Mouse (Mus musculus) activated CD4-positive, CD25-positive, alpha-beta regulatory T cell, adult 4 months (primary cell): Measurements from ENCODE around the gene Pcyt2. TPM values are rescaled to one million over a fixed set of nuclear protein-coding genes. Genes with fewer than 3 reads are reported as not detected.

ENCODE experiments used
- ATAC-seq: one replicate; pipeline ENCODE4 v1.8.0; 2017
- polyA plus RNA-seq, 2 experiments: library from polyadenylated mRNA; unstranded; fragments of 100-300 nt; shearing (Covaris generic); gene quantifications; one replicate each; pipeline ENCODE4 v1.2.1; 2017

The Pcyt2 gene
- polyA plus RNA-seq, 2 experiments from 2014 or later: 84.5 to 112 TPM

DNA sequence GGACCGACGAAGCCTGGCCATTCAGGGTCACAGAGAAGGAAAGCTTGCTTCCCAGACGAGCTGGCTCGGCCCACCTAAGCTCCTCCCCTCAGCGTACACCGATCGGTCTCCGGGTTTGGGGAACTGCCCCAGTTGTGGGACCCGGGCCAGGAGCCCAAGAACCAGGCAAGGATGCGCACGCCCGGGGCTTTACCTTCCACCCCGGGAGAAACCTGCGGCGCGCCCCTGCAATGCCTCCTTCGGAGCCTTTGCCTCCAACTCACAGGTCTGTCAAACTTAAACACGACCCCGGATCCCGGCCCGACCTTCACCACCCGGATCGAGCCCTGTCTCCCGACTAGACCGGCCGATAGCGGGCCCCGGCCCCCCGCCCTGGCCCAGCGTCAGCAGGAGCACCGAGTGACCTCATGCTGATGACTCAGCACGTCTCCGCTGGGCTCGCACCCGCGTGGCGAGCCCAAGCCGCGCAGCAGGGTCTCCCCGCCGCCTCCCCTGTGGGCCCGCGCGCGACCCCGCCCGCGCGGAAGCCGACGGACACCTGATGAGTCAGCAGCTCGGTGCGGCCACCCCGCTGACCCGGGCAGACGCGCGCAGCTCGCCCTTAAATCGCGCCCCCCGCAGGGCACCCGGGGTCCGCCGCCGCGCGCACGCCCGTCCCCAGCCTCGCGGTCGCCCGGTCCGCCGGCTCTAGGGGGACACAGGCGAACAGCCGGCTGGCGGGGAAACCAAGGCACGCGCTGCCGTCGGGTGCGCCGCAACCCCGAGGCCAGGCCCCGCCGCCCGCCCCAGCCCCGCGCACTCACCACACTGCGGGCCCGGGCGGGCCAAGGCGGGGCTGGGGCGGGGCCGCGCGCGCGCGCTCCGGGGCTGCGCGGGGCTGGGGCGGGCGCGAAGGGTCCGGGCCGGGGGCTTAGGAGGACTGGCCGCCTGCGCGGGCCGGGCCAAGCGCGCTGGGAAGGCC lies 15.1 kb upstream of the Pcyt2 start:
- ATAC-seq: peak; percentile 2

DNA sequence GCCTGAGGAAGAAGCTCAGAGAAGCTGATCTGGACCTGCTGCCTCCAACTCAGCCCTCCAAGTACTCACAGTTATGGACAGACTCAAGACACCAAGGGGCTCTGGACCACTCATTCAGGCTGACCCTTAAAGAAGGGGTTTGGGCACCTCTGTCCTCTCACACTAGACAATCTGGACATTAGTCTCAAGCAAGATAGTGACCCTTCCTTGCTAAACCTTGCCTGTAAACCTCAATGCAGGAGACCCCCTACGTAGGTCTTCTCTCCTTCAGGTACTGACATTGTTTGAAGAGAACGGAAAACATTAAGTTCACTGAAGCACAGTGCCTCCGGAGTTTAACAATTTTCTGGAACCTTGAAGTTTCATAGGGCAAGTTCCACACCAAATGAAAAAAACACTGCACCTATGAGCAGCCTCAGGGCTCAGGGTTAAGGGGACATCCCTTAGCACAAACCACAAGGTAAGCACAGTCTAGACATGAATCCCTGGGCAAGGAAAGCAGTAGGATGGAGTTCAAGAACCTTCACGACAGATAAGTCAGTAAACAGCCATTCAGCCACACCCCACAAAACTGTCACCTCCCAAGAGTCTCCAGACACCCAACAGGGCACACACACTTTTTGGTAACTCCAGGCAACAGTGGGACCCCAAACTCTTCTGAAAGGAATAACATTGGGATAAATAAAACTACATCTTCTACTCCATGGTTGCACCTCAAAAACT lies 14.2 kb upstream of the Pcyt2 start:
- no peak for ATAC-seq

DNA sequence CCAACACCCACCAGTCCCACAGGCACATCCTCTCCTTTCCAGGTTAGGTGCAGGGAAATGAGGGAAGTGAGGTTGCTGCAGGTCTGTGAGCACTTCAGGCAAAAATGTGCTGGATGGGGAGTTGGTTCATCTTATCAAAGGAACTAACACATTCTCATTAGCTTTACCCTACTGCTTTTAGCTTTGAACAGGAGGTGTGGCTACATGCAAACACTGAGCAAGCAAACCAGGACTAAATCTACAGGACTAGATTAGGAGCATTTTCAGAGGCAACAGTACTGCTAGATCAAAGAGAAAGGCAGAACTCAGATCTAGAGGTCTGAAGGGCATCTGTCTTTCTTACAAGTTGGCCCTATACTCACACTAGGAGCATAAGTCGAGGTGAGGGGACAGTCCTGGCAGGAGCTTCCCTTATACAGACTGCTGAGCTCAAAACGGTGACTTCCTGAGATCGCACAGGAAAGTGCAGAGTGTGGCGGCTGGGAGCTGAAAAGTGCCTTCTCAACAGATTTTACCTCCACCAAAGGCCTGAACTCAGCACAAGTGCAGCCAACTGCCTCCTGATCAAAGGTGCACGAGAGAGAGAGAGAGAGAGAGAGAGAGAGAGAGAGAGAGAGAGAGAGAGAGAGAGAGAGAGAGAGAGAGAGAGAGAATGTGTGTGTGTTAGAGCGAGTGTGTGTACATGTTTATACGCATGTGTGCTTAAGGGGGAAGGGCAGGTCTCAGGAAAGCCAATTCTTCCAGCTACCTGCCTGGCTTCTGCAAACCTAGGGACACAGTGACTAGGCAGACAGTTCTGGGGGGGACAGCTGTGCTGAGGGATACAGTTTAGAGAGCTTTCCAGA lies 13.4 kb upstream of the Pcyt2 start:
- peak; percentile 29 for ATAC-seq

DNA sequence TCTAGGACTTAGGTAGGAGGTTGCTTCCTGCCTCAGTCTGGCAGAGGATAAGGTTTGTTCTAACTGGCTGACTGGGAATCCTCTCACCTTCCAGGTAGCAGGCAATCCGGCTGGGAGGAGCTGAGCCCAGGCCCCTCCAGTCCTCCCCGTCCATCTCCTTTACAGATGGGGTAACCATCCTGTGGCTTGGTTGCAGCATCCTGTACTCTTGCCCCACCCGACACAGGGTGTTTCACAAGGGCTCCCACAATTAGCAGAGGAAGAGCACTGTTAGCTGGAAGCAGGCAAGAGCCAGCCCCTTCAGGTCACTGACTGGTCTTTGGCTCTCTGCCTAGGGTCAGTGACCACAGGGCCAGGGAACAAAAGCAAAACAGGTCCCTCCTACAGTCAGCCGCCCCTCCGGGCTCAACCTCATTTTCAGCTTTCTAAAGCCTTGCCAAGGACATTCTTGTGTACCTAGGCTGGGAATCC lies 12.7 kb upstream of the Pcyt2 start:
- ATAC-seq: no peak

DNA sequence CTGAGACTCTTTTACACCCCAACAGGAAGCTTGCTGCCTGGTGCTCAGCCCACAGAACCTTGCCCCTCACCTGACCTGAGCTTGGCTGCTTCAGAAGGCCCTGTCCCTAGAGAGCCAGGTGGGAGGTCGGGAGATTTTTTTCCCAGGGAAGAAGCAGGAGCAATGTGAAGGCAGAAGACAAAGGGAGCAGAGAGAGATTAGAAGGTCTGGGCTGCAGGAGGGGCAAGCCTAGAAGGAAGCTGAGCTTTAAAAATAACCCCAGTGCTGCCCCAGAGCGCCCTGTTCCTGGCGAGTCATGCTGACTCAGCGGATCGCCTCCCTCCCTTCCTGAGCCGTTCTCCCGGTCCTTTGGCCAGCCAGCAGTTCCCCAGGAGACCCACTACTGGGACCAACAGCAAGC lies 12.2 kb upstream of the Pcyt2 start:
- no peak for ATAC-seq

DNA sequence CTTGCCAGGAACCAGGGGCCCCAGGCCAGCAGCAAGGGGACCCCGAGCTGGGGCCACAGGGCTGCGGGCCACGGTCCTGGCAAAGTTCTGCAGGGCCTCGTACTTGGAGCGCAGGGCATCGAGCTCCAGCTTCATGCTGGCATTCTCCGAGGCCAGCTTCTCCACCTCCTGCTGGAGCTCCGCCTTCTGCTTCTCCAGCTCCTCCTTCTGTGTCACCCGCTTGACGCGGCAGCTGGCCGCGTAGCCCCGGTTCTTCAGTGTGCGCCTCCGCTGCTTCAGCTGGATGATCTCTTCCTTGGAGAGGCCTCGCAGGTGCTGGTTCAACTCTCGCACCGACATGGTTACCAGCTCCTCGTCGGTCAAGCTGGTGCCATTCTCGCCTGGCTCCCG lies 11.6 kb upstream of the Pcyt2 start:
- peak; percentile 27 for ATAC-seq

DNA sequence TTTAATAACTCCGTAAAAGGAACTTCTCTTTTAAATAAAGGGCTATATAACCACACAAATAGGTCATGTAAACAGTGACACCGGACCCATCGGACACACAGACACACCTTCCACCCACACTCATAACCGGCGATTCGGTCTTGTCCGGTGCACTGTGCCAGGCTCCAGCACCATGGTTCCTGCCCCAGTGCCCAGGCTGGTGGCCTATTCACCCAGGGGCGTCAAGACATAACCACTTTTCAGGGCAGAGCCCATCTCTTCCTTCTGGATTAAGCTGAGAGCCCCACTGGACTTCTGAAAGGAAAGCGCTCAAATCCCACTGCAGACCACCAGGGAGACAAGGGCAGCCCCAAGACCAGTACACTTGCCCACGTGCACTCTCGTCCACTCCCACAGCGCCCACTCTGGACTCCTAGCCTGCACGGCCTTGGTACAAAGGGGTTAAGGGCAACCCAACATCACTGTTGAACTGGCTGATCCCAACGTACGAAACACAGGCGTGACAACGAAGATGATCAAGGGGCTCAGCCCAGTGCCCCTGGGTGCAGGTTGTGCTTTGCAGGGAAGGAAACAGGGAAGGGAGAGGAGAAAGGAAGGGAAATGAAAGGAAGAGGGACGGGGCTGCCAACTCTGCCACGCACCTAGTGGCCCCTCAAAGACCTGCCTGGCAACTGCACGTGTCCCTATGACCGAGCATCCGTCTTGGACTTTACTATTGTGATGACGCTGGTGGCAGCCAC lies 11.0 kb upstream of the Pcyt2 start:
- no peak for ATAC-seq

DNA sequence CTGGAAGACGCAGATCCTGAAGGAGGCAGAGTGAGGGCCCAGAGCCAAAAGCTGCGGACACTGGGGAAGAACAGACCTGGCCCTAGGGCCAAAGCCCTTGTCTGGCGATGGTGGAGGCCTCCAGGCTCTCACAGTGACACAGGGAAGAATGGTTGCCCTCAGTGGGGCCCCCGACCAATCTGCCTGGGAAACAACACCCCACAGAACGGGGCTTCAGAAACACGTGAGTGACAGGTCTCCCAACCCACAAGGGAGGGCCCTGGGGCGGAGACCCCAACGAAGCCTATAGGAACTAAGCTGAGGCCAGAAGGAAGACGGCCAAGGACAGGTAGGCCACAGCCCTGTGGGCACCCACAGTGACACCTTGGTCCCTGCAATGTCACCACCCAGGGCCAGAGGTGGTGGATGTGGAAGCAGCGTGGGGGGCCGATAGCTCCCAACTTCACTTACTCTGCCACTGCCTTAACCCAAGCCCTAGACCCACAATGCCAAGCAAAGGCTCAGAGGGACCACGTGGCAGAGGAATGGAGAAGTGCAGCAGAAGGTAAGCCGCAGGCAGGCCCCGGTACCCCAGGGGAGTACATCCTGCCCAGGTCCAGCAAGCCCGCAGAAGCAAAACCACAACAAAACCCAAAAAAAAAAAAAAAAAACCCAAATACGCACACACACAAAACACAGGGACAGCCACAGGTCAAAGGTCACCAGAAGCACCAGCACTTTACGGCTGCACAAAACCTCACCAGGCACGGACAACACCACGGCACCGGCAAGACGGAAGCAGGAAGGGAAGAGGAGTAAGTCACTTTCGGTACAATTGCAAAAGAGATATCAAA lies 9.9 kb upstream of the Pcyt2 start:
- ATAC-seq: peak; percentile 41

DNA sequence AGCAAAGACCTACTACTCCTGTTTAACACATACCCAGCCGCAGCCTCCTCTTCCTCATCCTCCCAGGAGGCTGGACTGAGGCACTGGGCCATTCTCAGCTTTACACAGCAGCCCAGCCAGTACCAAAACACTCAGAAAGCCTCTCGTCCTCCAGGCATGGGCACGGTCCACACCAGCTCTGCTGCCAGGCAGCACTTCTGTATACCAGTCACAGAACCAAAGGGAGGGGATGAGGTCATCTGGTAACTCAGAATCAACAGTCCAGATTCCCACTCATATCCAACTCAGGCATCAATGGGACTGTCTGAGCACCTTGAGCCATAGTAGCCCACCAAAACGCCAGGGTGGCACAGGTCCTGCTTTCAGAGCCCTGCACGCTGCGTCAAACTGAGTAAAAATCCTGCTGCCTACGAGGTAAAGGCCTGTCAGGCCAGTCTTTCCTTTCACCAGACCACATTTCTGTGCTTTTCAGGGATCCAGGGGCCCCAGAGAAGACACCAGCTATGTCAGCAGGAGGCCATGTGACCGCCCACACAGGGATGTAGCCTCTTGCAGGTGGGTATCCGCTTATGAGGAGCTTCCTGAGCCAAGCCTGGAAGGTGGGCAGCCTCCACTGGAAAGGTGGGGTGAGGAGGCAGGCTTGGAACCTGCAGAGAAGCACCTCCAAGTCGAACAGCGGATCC lies 9.2 kb upstream of the Pcyt2 start:
- ATAC-seq: no peak

DNA sequence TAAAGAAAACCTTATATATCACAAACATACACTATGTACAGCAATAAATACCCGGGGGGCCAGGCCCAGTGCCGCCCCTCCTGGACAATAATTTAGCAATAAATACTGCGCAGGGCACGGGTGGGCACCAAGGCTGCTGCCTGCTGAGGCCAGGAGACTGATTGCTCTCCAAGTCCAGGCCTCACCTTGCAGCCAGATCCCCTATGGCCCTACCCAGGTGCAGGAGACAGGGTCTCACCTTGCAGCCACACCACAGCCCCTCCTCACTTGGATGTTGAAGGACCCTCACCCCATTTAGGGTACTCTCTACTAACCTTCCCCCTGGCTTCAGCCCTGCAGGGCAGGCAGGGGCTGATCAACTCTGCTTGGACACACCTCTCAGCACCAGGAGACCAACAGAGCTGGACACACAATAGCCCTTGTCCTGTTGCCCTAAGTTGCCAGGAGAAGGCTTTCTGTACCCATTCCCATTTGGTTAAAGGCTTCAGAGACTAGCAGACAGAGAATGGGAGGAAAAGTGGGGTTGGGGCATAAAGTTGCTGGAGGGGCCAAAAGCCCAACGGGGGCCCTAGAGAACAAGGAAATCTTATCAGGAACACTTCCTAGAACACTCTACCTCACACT lies 7.5 kb upstream of the Pcyt2 start, which contains the start of gene Sirt7:
TSS of gene Sirt7 (minus strand) at position 89 of the 624 bp plus-strand sequence.
- no peak for ATAC-seq

DNA sequence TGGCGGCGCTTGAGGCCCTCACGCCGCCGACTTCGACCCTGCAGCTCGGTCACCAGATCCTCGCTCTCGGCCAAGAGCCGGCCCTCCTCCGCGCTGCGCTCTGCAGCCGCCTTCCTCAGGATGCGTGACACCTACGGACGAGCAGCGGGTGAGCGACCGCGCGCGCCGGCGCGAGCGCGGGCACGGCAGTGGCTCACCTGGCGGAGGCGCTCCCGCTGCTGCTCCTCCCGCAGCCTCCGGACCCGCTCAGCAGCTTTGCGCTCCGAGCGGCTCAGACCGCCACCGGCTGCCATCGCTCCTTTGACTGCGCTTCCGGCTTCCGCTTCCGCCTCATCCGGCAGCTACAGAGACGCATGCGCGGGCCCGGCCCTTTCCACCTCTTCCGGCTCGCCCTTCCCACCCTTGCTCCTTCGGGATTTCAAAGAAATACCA lies 7.0 kb upstream of the Pcyt2 start:
- peak; percentile 49 for ATAC-seq

DNA sequence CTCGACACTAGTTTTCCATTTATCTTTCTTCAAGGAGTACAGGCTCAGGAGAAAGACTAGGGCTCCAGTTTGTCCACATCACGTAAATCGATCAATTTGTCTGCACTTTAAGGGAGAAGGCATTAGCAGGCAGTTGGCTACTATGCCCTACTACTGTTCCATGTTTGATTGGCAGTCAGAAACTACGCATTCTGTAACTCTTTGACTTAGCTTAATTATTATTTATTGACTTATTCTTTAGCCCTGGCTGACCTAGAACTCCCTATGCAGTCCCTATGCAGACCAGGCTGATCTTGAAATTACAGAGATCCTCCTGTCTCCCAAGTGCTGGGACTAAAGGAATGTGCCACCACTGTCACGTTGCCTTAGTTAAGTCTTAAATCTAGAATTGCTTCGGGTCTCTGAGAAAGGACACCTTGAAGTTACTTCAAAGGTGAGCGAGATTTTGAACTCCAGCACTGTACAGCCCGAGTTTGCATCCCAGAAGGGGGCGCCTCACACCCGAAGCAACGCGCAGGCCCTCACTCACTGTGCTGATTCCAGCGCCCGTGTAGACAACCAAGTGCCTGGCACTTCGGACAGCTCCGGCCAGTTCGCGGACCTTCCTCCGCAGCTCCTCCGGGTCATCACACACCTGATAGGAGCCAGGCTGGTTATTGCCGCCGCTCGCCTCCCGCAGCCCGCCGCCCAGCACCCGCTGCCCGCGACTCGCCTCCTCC lies 6.4 kb upstream of the Pcyt2 start:
- ATAC-seq: peak; percentile 44

DNA sequence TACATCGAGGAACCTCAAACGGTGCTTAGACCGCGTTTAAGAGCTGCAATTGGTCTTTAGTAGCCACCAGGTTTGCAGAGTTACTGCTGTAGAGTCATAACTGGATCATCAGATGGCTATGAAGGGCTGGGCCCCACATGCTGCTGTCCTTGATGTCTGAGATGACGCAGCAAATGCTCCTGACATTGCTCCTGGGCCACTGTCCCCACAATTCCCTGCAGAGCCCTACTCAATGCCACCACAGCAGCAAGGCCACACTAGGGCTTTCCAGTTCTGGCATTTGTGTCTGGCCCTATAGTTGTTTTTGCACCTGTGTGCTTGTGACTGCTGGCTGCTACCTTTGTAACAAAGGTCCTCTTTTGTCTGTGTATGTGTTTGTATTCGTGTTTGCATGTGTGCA lies 5.1 kb upstream of the Pcyt2 start:
- ATAC-seq: no peak

DNA sequence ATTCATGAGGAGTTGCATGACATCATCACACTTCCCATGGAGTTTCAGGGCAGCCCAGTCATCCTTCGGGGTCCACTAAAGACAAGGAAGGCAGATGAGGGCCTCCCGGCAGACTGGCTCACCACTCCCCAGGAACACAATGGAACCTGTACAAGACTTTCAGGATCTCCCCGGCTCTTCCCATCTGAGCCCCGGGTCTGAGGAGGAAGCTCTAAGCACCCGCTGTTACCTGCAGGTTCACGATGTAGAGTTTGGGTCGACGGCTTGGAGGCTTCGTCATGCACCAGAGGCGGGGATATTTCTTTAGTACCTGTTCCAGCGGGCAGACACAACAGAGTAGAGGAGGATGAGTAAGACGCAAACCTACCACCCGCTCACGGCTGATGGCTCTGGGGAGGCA lies 2.5 kb upstream of the Pcyt2 start:
- no peak for ATAC-seq

DNA sequence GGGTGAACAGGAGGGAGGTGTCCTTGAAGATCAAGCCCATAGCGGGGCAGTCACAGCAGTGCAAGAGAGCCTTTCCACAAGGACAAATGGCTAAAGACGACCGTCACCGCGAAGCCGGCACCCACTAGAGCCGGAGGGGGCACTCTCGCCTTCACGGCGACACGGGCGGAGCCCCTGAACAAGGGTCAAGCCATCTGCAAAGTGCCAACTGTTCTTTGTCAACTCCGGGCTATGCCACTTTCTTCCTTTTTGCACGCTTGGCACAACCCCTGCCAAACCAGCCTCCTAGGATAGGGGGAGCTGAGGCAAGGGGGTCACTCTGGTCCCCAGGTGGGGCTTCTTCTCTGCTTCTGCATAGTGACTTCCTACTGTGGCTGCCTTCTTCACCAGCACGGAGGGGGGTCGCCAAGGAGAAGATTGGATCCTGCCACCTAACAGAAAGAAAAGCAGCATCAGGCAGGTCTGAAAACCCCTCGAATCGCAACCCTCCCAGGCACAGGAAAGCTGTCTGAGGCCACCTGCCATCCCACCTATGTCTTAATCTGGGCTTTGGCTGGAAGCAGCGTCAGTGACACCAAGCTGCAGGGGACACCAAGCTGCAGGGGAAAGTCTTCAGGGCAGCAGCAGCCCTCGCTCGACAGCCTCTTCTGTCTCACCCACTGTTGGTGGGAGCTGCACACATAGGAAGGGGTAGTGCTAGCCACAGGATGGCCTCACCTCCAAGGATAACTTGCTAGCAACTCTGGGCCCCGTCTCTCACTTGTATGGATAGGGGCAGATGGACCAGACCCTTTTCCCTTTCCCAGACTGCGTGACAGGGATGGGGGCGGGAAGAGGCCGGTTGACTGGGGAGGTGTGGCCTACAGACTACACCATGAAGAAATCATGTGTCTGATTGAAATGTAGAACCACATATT lies 1.1 kb upstream of the Pcyt2 start:
- ATAC-seq: no peak

DNA sequence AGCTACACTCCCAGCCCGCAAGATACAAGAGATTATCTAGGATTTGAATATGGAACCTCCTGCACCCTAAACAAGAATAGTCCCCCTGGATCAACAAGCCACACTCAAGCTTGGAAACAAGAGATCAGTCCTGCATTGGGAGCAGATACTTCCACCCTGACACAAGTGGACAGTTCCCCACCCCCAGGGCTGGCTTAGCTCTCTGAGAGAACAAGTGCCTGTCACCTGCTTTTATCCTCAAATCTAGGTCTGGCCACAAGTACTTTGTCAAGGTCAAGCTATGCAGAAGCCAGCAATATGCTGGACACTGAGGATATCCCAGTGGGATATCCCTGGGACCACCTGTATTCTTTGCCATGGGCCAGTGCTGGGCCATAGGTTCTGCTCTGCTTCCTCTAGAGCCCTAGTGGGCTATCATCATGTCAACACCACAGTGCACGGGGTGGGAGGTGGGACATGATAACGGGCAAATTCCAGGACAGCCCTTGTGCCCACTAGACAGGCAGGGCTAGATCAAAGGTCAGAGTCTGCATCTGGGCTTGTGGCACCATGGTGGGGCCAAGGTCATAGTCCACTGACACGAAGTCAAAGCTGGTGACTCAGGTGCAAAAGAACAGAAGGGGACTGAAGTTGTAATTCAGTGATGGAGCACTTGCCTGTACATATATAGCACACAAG lies 980 bp downstream of the Pcyt2 start:
- no peak for ATAC-seq

DNA sequence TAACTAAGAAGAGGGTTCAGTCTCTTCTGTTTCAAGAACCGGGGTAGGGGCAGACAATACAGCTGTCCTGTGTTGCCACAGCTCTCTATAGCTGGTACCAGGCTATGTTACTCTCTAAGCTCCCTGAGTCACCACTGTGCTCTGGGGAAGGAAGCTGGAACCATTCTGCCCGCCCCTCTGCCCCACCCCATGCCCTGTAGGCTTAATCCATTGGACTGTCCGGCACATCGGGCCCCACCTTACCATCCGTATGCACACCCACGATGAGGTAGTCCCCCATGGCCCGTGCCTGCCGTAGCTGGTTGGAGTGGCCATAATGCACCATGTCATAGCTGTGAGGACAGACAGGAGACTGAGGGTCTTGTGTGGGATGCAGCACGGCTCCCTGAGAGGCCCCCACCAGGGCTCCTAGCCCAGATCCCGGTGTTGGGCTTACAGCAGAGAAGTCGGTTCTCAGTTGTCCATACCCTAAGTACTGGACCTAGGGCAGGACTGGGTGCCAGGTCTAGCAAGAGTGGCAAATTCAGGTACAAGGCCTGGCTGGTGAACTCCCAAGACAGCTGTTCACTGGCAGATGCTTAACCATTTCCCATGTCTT lies 2.0 kb downstream of the Pcyt2 start:
- ATAC-seq: no peak
